Mouse (Mus musculus): Measurements from ENCODE around the gene Krtap5-4.
"Not testable (repeated sequence)": the region's sequence is repeated elsewhere in the genome, so short reads cannot be mapped to it uniquely, and the experiment has no call there.

DNA sequence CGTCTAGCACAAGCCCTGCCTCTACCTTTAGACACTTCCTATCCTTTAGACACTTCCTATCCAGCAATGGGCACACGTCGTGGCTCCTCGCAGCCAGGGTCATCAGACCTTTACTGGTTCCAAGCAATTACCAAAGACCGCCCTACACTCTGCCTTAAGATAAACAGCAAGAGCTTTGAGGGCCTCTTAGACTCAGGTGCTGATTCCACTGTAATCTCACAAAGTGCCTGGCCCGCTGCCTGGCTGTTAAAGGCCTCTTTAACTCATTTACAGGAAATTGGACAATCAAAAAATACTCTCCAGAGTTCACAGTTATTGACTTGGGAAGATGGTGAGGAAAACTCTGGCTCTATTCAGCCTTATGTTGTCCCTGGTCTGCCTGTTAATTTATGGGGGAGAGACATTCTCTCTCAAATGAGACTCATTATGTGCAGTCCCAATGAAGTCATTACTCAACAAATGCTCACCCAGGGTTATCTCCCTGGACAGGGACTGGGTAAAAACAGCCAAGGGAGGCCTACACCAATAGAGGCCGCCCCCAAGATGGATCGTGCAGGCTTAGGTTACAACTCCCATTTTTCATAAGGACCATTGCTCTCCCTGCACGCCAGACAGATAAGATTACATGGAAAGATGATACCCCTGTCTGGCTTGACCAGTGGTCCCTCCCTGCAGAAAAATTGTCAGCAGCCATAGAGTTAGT is 17.3 kb upstream of the Krtap5-4 start:
- not testable (repeated sequence) for TF ChIP-seq CTCF (IDR thresholded peaks at IDR 0.05; ENCODE audit: insufficient read depth, low read length); POLR2A (IDR thresholded peaks at IDR 0.05; ENCODE audit: borderline replicate concordance, extremely low read depth, low read depth, low read length)
